Mouse (Mus musculus) gastrocnemius, postnatal 4 days (tissue): ENCODE data around the gene Igdcc3. TPM values are rescaled to one million over a fixed set of nuclear protein-coding genes. Genes with fewer than 3 reads are reported as not detected.

Experiments
- total RNA-seq, 2 experiments: library from RNA; stranded (reverse); gene quantifications; 2 replicates each; pipeline ENCODE4 v1.2.3; 2021

The Igdcc3 gene
- total RNA-seq, 2 experiments from 2014 or later: 0.88 to 0.91 TPM

Other genes starting within 250 kb of the Igdcc3 start
- under 1 TPM; 0.10 to 0.13 TPM for gene Slc24a1, start 189.6 kb upstream of the Igdcc3 start, total RNA-seq
- gene Ints14, start 180.3 kb upstream of the Igdcc3 start, total RNA-seq: 10 to 100 TPM; 23.9 to 26.5 TPM
- 10 to 100 TPM; 18.2 to 20.1 TPM for gene Hacd3, start 119.5 kb upstream of the Igdcc3 start, total RNA-seq
- gene Dpp8, start 108.8 kb upstream of the Igdcc3 start, total RNA-seq: 100 to 1,000 TPM in 1 of 2 experiments, 10 to 100 TPM in 1; 85.3 to 103 TPM
- gene Igdcc4, start 39.7 kb upstream of the Igdcc3 start, total RNA-seq: 100 to 1,000 TPM; 152 to 153 TPM
- gene Parp16, start 54.2 kb downstream of the Igdcc3 start, total RNA-seq: 1 to 10 TPM; 8.3 to 9.1 TPM
- gene Cilp, start 124.0 kb downstream of the Igdcc3 start, total RNA-seq: 10 to 100 TPM; 56.9 to 59.0 TPM
- 10 to 100 TPM; 53.5 to 59.6 TPM for gene Clpx, start 153.1 kb downstream of the Igdcc3 start, total RNA-seq
- gene Pdcd7, start 204.9 kb downstream of the Igdcc3 start, total RNA-seq: 10 to 100 TPM; 14.0 to 14.5 TPM
- gene Ubap1l, start 219.9 kb downstream of the Igdcc3 start, total RNA-seq: under 1 TPM; 0.44 to 0.66 TPM